Mouse (Mus musculus) intestine, embryonic 16.5 days (tissue): Measurements from ENCODE around the gene Arap1. TPM values are rescaled to one million over a fixed set of nuclear protein-coding genes. Genes with fewer than 3 reads are reported as not detected.
A peak's percentile ranks its signal among the peaks of the same experiment; 100 is the strongest.

Experiments
- ATAC-seq: fragments of 200-750 bp; cut with Nextera tagmentation; 2 replicates; pipeline ENCODE4 v1.8.0; 2017; ENCODE audit warnings: moderate TSS enrichment, moderate library complexity
- H3K27ac ChIP-seq: fragments of 300-500 bp; sonication (generic); 2 replicates; pipeline ENCODE4 v1.5.1; 2014; ENCODE audit warnings: mild to moderate bottlenecking, low read length
- H3K27me3 ChIP-seq: fragments of 300-500 bp; sonication (generic); replicated peaks from 2 replicates; pipeline ENCODE4 v1.6.1; 2014; ENCODE audit warnings: low read length, control low read depth, mixed read lengths; ENCODE audit not compliant: control insufficient read depth, insufficient read depth
- H3K36me3 ChIP-seq: fragments of 300-500 bp; sonication (generic); 2 replicates; pipeline ENCODE4 v1.6.1; 2014; ENCODE audit warnings: low read length, control low read depth; ENCODE audit not compliant: control insufficient read depth, insufficient read depth
- H3K4me1 ChIP-seq: fragments of 300-500 bp; sonication (generic); 2 replicates; pipeline ENCODE4 v1.6.1; 2014; ENCODE audit warnings: low read length, control low read depth, mixed read lengths; ENCODE audit not compliant: control insufficient read depth, insufficient read depth
- H3K4me2 ChIP-seq: fragments of 300-500 bp; sonication (generic); 2 replicates; pipeline ENCODE4 v1.6.1; 2014; ENCODE audit warnings: low read depth, low read length, control low read depth
- H3K4me3 ChIP-seq: fragments of 300-500 bp; sonication (generic); 2 replicates; pipeline ENCODE4 v1.5.1; 2014; ENCODE audit warnings: mild to moderate bottlenecking, low read length
- H3K9ac ChIP-seq: fragments of 300-500 bp; sonication (generic); 2 replicates; pipeline ENCODE4 v1.6.1; 2014; ENCODE audit warnings: low read depth, low read length
- H3K9me3 ChIP-seq: fragments of 300-500 bp; sonication (generic); 2 replicates; pipeline ENCODE4 v1.6.1; 2016; ENCODE audit warnings: low read length, control low read depth; ENCODE audit not compliant: control insufficient read depth
- WGBS: fragments of 180-500 bp; shearing (Covaris S2); extraction: QIAGEN DNeasy Blood & Tissue Kit; methylation state at CpG from one replicate; pipeline ENCODE4 v1.1.7; 2014; 5-methylcytosine and 5-hydroxymethylcytosine counted together
- polyA plus RNA-seq: library from polyadenylated mRNA; unstranded; fragments of >200 nt; fragmentation: Nextera tagmentation; extraction: Ambion mirVana; gene quantifications from 2 replicates; pipeline ENCODE4 v1.2.1, GENCODE M21; 2015

The Arap1 gene
- polyA plus RNA-seq, 1 experiment from 2014 or later = 61.8 TPM

GRCm38 (mm10) chr7:101414661-101415511 is 67.0 kb downstream of the Arap1 start:
- peaks cover 8% of the 10 kb centered on the region for H3K36me3 ChIP-seq
- 38% methylated on average over 6 of the region's 7 CpGs for WGBS
- no peak overlapping the region for H3K27ac ChIP-seq
- no peak overlapping the region for H3K4me2 ChIP-seq
- H3K9ac ChIP-seq = no peak overlapping the region
- H3K4me1 ChIP-seq = peaks cover 15% of the 10 kb centered on the region
- peaks cover 1% of the 10 kb centered on the region; the same call in 1 of the 2 replicates for H3K27me3 ChIP-seq
- H3K4me3 ChIP-seq = no peak overlapping the region
- no peaks in the 10 kb centered on the region for H3K9me3 ChIP-seq
- peak; percentile 59 for ATAC-seq

DNA sequence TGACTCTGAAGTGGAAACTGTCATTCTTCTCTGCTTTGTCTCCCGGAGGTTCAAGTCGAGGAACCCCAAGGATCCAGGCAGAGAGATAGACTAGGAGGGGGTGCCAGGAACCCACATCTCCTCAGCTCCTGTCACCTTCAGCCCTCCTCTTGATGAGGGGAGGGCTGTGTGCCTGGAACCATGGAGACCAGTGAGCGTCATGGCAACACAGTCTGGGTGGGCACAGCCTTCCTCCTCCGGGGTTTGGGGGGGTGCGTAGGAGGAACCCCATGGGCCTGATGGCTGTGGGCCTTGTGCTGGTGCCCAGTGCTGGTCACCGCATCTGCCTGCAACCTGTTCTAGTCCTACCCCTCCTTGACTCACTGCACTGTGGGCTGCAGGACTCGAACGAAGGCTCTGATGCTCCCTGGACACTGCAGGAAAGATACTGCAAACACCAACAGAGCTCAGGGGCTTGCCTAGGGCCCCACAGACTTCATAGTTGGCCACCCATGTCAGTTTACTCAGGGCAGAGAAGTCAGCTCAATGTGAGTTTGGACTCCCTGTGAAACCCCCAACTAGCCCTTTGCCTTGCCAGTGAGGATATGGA is 67.7 kb downstream of the Arap1 start:
- Histone ChIP-seq H3K4me3 (no peak overlapping the region), H3K4me2 (no peak overlapping the region), H3K9me3 (no peaks in the 10 kb centered on the region), H3K27ac (no peak overlapping the region), H3K4me1 (peaks cover 15% of the 10 kb centered on the region), H3K9ac (no peak overlapping the region), H3K27me3 (peaks cover 3% of the 10 kb centered on the region; the same call in 1 of the 2 replicates), H3K36me3 (peaks cover 5% of the 10 kb centered on the region; the same call in 1 of the 2 replicates)
- WGBS = 35% methylated on average over 8 of the region's 8 CpGs
- ATAC-seq = peak; percentile 6; the same call in 1 of the 2 replicates

DNA sequence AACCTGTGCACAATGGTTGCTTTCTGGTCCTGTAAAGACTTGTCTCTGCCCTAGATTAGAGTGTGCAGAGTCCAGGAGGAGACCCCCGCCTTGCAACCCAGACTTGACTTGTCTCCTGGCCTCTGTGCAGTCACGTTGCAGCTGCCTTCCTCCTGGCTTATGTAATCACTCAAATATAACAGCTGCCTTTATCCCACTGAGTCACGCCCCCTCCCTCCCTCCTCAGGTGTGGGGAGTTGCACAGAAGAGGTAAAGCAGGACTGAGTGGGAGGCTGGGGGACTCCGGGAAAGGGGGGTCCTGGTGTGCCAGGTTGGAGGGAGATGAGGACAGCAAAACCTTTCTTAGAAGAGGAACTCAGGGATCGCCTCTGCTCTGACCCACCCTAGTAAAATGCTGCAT is 68.5 kb downstream of the Arap1 start:
- Histone ChIP-seq H3K36me3 (0 out of 2 replicates have a peak, but pooled peaks cover 3% of the 10 kb centered on the region), H3K4me2 (no peak overlapping the region), H3K4me1 (peaks cover 15% of the 10 kb centered on the region), H3K4me3 (no peak overlapping the region), H3K27me3 (peaks cover 3% of the 10 kb centered on the region; the same call in 1 of the 2 replicates), H3K9ac (no peak overlapping the region), H3K9me3 (no peaks in the 10 kb centered on the region), H3K27ac (no peak overlapping the region)
- WGBS = 43% methylated on average over 5 of the region's 5 CpGs
- ATAC-seq = no peak

GRCm38 (mm10) chr7:101419013-101419770 is 71.3 kb downstream of the Arap1 start:
- 5% methylated on average over 27 of the region's 27 CpGs for WGBS
- Histone ChIP-seq H3K36me3 (no peaks in the 10 kb centered on the region), H3K9ac (no peak overlapping the region), H3K4me2 (no peak overlapping the region), H3K9me3 (no peaks in the 10 kb centered on the region), H3K4me1 (peaks cover 15% of the 10 kb centered on the region), H3K27ac (no peak overlapping the region), H3K4me3 (no peak overlapping the region), H3K27me3 (peaks cover 6% of the 10 kb centered on the region; the same call in 1 of the 2 replicates)
- no peak for ATAC-seq

- no peak within 1 kb of the TSS for H3K27ac ChIP-seq
- ATAC-seq = peak; percentile 34; the same call in 1 of the 2 replicates
- H3K4me3 ChIP-seq = no peak within 1 kb of the TSS
- no peaks in the 10 kb centered on the region for H3K4me1 ChIP-seq
- H3K27me3 ChIP-seq = peaks cover 6% of the 10 kb centered on the region; the same call in 1 of the 2 replicates
- no peak within 1 kb of the TSS for H3K4me2 ChIP-seq
- no peaks in the 10 kb centered on the region for H3K36me3 ChIP-seq
- 24% methylated on average over 6 of the region's 6 CpGs for WGBS
- no peaks in the 10 kb centered on the region for H3K9me3 ChIP-seq
- no peak within 1 kb of the TSS for H3K9ac ChIP-seq
Observed at GRCm38 (mm10) chr7:101421529-101421928, 73.7 kb downstream of the Arap1 start, which contains the start of gene Pde2a. Pde2a (plus strand) TSS chr7:101421691.

- Histone ChIP-seq H3K36me3 (no peaks in the 10 kb centered on the region), H3K4me3 (no peak overlapping the region), H3K4me2 (no peak overlapping the region), H3K27ac (no peak overlapping the region), H3K4me1 (no peaks in the 10 kb centered on the region), H3K9ac (no peak overlapping the region), H3K9me3 (no peaks in the 10 kb centered on the region), H3K27me3 (peaks cover 6% of the 10 kb centered on the region; the same call in 1 of the 2 replicates)
- WGBS = 39% methylated on average over 3 of the region's 3 CpGs
- ATAC-seq = no peak; the same call in 1 of the 2 replicates
Observed at GRCm38 (mm10) chr7:101422069-101422468, 74.2 kb downstream of the Arap1 start.

DNA sequence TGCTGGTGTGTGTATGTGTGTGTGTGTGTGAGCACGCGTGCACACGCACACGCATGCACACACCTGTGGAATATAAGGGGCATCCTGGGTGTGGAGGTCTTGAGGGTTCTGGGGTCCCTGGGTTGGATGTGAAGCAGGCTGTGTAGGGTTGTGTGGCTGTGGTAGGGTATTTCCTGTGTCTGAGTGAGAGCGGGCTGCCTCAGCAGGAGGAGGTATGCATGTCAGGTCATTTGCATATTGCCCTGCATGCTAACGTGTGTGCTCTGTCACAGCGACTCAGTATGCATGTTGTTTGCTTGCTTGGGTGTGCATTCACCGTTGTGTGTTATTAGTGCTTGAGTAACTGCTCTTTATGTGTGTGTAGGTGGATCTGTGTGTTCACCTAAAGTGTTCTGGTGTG is 74.8 kb downstream of the Arap1 start:
- Histone ChIP-seq H3K9ac (no peak overlapping the region), H3K9me3 (no peaks in the 10 kb centered on the region), H3K4me3 (no peak overlapping the region), H3K4me1 (no peaks in the 10 kb centered on the region), H3K27ac (no peak overlapping the region), H3K4me2 (no peak overlapping the region), H3K27me3 (peaks cover 6% of the 10 kb centered on the region; the same call in 1 of the 2 replicates), H3K36me3 (no peaks in the 10 kb centered on the region)
- ATAC-seq = no peak
- 85% methylated on average over 8 of the region's 8 CpGs for WGBS

- H3K4me2 ChIP-seq = no peak overlapping the region
- 57% methylated on average over 6 of the region's 6 CpGs for WGBS
- H3K27ac ChIP-seq = no peak overlapping the region
- H3K4me3 ChIP-seq = no peak overlapping the region
- H3K27me3 ChIP-seq = peaks cover 6% of the 10 kb centered on the region; the same call in 1 of the 2 replicates
- no peak overlapping the region for H3K9ac ChIP-seq
- no peaks in the 10 kb centered on the region for H3K36me3 ChIP-seq
- no peaks in the 10 kb centered on the region for H3K4me1 ChIP-seq
- no peak for ATAC-seq
- H3K9me3 ChIP-seq = no peaks in the 10 kb centered on the region
Observed at GRCm38 (mm10) chr7:101423970-101424369, 76.1 kb downstream of the Arap1 start.

DNA sequence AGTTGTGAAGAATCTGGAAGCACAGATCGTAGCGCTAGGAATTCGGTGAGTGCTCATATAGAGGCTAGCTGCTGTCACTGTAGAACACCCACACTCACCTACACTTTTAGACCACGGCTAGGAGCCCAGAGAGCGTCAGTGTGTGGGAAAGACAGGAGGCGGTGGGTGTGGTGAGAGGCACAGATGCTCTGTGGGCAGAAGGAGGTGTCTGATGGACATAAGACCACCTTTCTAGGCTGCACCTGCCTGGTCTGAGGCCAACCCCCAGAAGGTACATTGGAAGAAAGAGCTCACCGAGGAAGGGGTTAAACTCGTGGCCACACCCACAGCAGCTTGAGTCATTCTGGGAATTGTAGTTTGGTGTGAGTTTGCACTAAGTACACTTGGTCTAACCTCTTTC is 78.8 kb downstream of the Arap1 start:
- ATAC-seq = no peak
- Histone ChIP-seq H3K9ac (no peak overlapping the region), H3K9me3 (no peaks in the 10 kb centered on the region), H3K27me3 (peaks cover 3% of the 10 kb centered on the region; the same call in 1 of the 2 replicates), H3K36me3 (no peaks in the 10 kb centered on the region), H3K4me1 (no peaks in the 10 kb centered on the region), H3K4me3 (no peak overlapping the region), H3K27ac (no peak overlapping the region), H3K4me2 (no peak overlapping the region)
- 71% methylated on average over 8 of the region's 8 CpGs for WGBS
